Mouse (Mus musculus) limb, embryonic 15.5 days (tissue): ENCODE measurements around the gene Pax2. TPM values are rescaled to one million over a fixed set of nuclear protein-coding genes. Genes with fewer than 3 reads are reported as not detected.

Experiments used
- ATAC-seq: fragments of 200-750 bp; cut with Nextera tagmentation; 2 replicates; pipeline ENCODE4 v1.8.0; 2017; ENCODE audit warnings: low read depth, moderate TSS enrichment; ENCODE audit not compliant: insufficient number of reproducible peaks, low FRiP score, low TSS enrichment
- H3K27ac ChIP-seq: fragments of 300-500 bp; sonication (generic); 2 replicates; pipeline ENCODE4 v1.5.1; 2015; ENCODE audit warnings: moderate library complexity, mild to moderate bottlenecking, inconsistent platforms
- H3K27me3 ChIP-seq: fragments of 300-500 bp; sonication (generic); 2 replicates; pipeline ENCODE4 v1.6.1; 2015; ENCODE audit warnings: inconsistent platforms
- H3K36me3 ChIP-seq: fragments of 300-500 bp; sonication (generic); 2 replicates; pipeline ENCODE4 v1.6.1; 2015; ENCODE audit warnings: inconsistent platforms
- H3K4me1 ChIP-seq: fragments of 300-500 bp; sonication (generic); 2 replicates; pipeline ENCODE4 v1.6.1; 2015; ENCODE audit warnings: inconsistent platforms
- H3K4me2 ChIP-seq: fragments of 300-500 bp; sonication (generic); 2 replicates; pipeline ENCODE4 v1.6.1; 2015; ENCODE audit warnings: mild to moderate bottlenecking, inconsistent platforms
- H3K4me3 ChIP-seq: fragments of 300-500 bp; sonication (generic); 2 replicates; pipeline ENCODE4 v1.5.1; 2015; ENCODE audit warnings: mild to moderate bottlenecking, inconsistent platforms
- H3K9ac ChIP-seq: fragments of 300-500 bp; sonication (generic); 2 replicates; pipeline ENCODE4 v1.6.1; 2015; ENCODE audit warnings: inconsistent platforms
- H3K9me3 ChIP-seq: fragments of 300-500 bp; sonication (generic); 2 replicates; pipeline ENCODE4 v1.6.1; 2016; ENCODE audit warnings: inconsistent platforms
- WGBS: fragments of 180-500 bp; shearing (Covaris S2); methylation state at CpG from one replicate; pipeline ENCODE4 v1.1.7; 2015; 5-methylcytosine and 5-hydroxymethylcytosine counted together
- polyA plus RNA-seq: library from polyadenylated mRNA; unstranded; fragments of >200 nt; fragmentation: Nextera tagmentation; extraction: Ambion mirVana; gene quantifications from 2 replicates; pipeline ENCODE4 v1.2.1, GENCODE M21; 2015

Gene Pax2
- polyA plus RNA-seq, 1 experiment from 2014 or later, result not detected

DNA sequence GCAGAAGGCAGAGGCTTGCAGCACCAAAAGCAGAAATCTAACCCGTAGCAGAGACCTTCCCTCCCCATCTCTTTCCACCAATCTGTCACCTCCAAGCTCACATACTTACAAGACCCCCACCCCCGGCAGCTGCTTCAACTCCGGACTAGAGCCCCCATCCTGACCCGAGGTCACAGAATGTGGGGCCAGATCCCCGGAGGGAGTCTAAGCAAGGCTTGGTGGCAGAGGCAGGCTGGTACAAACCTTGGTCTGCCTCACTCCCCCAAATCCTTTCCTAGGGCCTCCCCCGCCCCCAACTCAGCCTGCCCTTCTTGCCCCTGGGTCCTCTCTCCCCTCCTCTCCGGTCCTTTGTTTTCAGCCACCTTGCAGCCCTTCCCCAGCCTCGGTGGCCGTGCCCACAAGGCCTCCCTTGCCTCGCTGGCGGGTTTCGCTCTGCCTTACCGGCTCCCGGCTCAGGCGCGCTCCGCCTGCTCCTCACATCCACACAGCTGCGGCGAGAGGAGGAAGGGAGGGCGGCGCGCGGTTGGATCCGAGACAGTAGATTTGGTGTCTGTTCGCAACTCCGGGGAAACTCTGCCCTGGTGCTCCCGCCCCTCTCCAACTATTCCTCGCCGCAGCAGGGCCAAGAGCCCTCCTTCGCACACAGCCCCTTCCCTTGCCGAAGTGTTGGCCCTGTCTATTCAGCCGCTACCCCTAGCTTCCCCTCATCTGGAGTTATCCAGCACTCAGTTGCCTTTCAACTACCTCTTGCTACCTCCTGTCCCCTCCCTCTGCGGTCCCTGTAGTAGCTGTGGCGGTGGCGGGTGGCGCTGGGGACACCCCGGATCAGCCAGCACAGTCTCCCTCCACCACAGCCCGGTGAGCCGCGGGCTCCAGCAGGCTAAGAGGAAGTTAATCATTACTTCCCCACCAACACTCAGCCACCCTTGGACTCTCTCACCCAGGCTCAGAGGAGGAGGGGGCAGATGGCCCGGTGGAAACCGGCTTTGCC lies 5.5 kb upstream of the Pax2 start:
- WGBS, result 1% methylated on average over 42 of the region's 42 CpGs
- no peak overlapping the region for H3K9ac ChIP-seq
- no peaks in the 10 kb centered on the region for H3K36me3 ChIP-seq
- ATAC-seq, result no peak
- 0 out of 2 replicates have a peak overlapping the region, but pooled peaks have one; percentile 20 for H3K4me2 ChIP-seq
- H3K27ac ChIP-seq, result no peak overlapping the region
- peaks cover 28% of the 10 kb centered on the region for H3K4me1 ChIP-seq
- no peaks in the 10 kb centered on the region for H3K9me3 ChIP-seq
- H3K4me3 ChIP-seq, result 0 out of 2 replicates have a peak overlapping the region, but pooled peaks have one; percentile 11
- peaks cover 98% of the 10 kb centered on the region for H3K27me3 ChIP-seq

GRCm38 (mm10) chr19:44751042-44751441 lies 4.8 kb upstream of the Pax2 start:
- peaks cover 35% of the 10 kb centered on the region for H3K4me1 ChIP-seq
- WGBS, result under 1% methylated on average over 9 of the region's 9 CpGs
- no peak overlapping the region for H3K27ac ChIP-seq
- no peak for ATAC-seq
- no peak overlapping the region for H3K4me3 ChIP-seq
- H3K4me2 ChIP-seq, result no peak overlapping the region
- no peak overlapping the region for H3K9ac ChIP-seq
- H3K9me3 ChIP-seq, result no peaks in the 10 kb centered on the region
- no peaks in the 10 kb centered on the region for H3K36me3 ChIP-seq
- H3K27me3 ChIP-seq, result peaks cover 98% of the 10 kb centered on the region

GRCm38 (mm10) chr19:44751551-44751950 lies 4.3 kb upstream of the Pax2 start:
- Histone ChIP-seq H3K4me2 (no peak overlapping the region), H3K27me3 (peaks cover 98% of the 10 kb centered on the region), H3K9me3 (no peaks in the 10 kb centered on the region), H3K9ac (no peak overlapping the region), H3K4me3 (no peak overlapping the region), H3K27ac (no peak overlapping the region), H3K36me3 (no peaks in the 10 kb centered on the region), H3K4me1 (peaks cover 38% of the 10 kb centered on the region)
- WGBS, result 6% methylated on average over 3 of the region's 3 CpGs
- no peak for ATAC-seq

DNA sequence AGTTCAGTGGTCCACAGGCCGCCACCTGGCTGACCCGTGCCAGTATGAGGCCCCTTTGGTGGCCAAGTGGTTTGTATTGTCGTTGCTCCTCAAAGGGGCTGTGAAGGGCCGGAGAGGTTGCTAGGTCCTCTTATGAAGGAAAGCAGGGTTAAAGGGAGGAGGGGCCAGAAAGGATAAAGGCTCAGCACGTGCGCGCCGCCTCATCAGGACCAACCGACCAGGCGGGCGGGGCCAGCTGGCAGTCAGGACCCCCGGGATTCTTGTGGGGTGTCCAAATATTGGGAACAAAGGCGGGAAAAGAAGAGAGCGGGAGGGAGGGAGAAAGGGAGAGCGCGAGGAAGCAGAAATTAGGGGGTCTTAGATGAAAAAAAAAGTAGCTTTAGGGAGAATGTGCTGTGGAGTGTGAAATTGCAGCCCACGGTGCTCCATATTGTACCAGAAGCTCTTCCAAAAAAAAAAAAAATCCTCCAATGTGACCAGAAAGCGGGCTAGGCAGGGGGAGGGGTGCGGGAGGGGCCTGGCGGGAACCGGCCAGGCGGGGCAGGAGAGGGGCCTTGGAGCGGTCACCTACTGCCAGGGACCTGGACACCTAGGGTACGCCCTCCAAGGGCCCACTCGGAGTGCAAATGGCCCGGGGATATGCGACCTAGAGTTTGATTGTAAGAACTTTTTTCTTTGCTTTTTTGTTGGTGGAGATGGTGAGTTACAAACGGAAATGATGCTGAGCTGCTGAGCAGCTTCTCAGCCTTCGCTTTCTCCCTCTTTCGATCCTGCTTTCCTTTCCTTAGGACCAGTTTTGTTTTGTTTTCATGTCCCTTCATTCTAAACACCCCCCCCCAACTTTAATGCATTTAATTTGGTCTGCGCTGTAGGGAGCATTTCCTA lies 3.5 kb upstream of the Pax2 start:
- H3K4me3 ChIP-seq, result no peak overlapping the region

GRCm38 (mm10) chr19:44753361-44753760 lies 2.5 kb upstream of the Pax2 start:
- no peak overlapping the region for H3K27ac ChIP-seq
- H3K4me3 ChIP-seq, result no peak overlapping the region
- peaks cover 97% of the 10 kb centered on the region for H3K27me3 ChIP-seq
- H3K4me2 ChIP-seq, result no peak overlapping the region
- ATAC-seq, result no peak
- H3K9me3 ChIP-seq, result no peaks in the 10 kb centered on the region
- WGBS, result 4% methylated on average over 14 of the region's 14 CpGs
- peaks cover 42% of the 10 kb centered on the region for H3K4me1 ChIP-seq
- H3K9ac ChIP-seq, result no peak overlapping the region
- H3K36me3 ChIP-seq, result no peaks in the 10 kb centered on the region

More for the DNA sequence above, 3.5 kb upstream of the Pax2 start:
- Histone ChIP-seq H3K9ac (no peak overlapping the region), H3K27ac (no peak overlapping the region), H3K4me1 (peaks cover 42% of the 10 kb centered on the region), H3K36me3 (no peaks in the 10 kb centered on the region), H3K4me2 (no peak overlapping the region), H3K27me3 (peaks cover 99% of the 10 kb centered on the region), H3K9me3 (no peaks in the 10 kb centered on the region)
- ATAC-seq, result no peak
- 2% methylated on average over 31 of the region's 31 CpGs for WGBS

DNA sequence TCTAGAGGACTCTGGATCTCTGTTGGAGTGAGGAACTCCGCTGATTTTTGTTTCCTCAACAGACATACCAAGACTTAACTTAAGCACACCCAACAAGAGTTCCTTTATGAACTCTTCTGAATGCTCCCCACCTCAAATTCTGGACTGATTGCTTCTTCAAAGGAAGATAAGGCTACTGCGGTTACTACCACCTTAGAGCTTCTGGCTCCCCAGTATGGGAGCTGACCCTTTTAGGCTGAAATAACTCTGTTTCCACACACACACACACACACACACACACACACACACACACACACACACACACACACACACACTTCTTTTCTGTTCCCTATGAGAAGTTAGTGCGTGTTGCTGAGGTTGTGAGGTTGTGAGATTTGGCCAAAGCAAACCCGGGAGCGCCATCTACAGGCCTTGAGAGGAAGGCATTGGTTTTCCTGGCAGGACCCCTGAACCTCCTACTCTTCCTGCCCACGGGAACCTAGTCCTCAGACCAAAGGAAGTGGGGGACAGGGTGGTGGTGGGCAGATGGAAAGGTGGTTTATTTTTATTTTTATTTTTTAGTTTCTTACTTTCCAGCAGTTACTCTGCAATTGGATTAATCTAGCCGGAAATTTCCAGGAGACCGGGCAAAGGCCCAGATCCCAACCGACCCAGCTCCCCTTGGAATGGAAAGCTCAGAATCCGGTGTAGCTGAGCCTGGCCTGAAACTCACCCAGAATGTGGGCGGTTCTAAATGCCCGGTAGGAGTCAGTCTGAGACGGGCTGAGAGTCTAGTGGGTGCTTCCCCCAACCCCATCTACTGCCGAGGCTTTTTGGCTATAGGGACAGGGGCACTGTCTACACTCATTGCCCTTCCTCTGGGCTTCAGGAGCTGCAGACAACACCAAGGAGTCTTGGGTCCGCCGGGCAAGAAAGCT lies 1.1 kb upstream of the Pax2 start:
- no peaks in the 10 kb centered on the region for H3K9me3 ChIP-seq
- ATAC-seq, result no peak
- no peak overlapping the region for H3K27ac ChIP-seq
- H3K4me1 ChIP-seq, result peaks cover 48% of the 10 kb centered on the region
- no peak overlapping the region for H3K4me2 ChIP-seq
- 1% methylated on average over 16 of the region's 16 CpGs for WGBS
- H3K9ac ChIP-seq, result no peak overlapping the region
- no peaks in the 10 kb centered on the region for H3K36me3 ChIP-seq
- H3K27me3 ChIP-seq, result peaks cover 96% of the 10 kb centered on the region
- H3K4me3 ChIP-seq, result peak overlapping the region; percentile 36; the same call in 1 of the 2 replicates

DNA sequence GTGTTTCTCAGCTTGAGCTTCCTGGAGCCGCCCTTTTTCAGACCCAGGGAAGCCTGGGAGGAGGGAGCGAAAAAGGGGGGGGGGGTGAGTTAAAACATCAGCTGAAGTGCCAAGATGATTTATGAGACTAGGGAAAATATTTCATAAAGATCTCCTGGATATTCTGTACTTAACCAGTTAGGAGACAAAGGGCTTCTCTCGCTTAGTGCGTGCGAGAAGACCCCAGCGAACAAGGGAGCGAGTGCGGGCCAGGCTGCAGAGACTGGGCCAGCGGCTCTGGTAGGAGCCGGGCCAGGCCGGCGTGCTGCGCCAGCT lies 510 bp upstream of the Pax2 start:
- Histone ChIP-seq H3K4me1 (peaks cover 48% of the 10 kb centered on the region), H3K27ac (no peak overlapping the region), H3K36me3 (no peaks in the 10 kb centered on the region), H3K9me3 (no peaks in the 10 kb centered on the region), H3K4me2 (peak overlapping the region; percentile 66), H3K27me3 (peaks cover 96% of the 10 kb centered on the region), H3K9ac (no peak overlapping the region), H3K4me3 (peak overlapping the region; percentile 36)
- WGBS, result 0% methylated on average over 13 of the region's 13 CpGs
- no peak for ATAC-seq

DNA sequence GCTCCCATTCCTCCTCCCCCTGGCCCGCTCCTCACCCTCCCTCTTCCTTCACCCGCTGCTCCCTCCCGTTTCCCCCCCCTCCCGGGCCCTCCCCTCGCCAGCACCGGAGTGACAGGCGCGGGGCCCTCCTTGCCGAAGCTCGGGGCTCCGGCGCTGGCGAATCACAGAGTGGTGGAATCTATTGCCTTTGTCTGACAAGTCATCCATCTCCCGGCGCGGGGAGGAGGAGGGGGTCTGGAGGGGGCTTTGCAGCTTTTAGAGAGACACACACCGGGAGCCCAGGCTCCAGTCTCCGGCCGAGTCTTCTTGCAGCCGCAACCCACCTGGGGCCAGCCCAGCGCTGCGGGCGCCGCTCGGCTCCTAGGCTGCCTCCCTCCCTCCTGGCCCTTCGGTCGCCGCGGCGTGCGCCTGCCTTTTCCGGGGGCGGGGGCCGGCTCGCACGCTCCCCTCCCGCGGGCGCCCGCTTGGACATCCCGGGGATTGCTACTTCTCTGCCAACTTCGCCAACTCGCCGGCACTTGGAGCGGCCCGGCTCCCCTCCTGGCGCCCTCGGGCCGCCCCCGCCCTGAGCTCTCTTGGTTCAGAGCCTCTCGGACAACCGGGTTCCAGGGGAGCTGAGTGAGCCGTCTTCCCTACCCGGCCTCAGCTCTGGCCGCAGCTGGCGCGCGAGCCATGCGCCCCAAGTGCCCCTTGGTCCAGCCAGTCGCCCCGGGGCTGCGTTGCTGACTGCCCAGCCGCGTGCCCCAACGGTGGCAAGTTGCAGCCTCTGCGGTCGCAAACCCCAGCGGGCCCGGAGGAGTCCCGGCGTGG lies 781 bp downstream of the Pax2 start:
- H3K36me3 ChIP-seq, result no peaks in the 10 kb centered on the region
- peak overlapping the region; percentile 36 for H3K4me3 ChIP-seq
- under 1% methylated on average over 67 of the region's 71 CpGs for WGBS
- peaks cover 97% of the 10 kb centered on the region for H3K27me3 ChIP-seq
- no peak overlapping the region for H3K27ac ChIP-seq
- H3K4me1 ChIP-seq, result peaks cover 44% of the 10 kb centered on the region
- H3K9me3 ChIP-seq, result no peaks in the 10 kb centered on the region
- no peak for ATAC-seq
- H3K4me2 ChIP-seq, result peak overlapping the region; percentile 66
- no peak overlapping the region for H3K9ac ChIP-seq

- Histone ChIP-seq H3K9ac (no peak overlapping the region), H3K27me3 (peaks cover 97% of the 10 kb centered on the region), H3K9me3 (no peaks in the 10 kb centered on the region), H3K27ac (no peak overlapping the region), H3K36me3 (no peaks in the 10 kb centered on the region), H3K4me3 (peak overlapping the region; percentile 36), H3K4me1 (peaks cover 42% of the 10 kb centered on the region), H3K4me2 (peak overlapping the region; percentile 66)
- no peak for ATAC-seq
- 1% methylated on average over 37 of the region's 38 CpGs for WGBS
These were observed 1.5 kb downstream of the Pax2 start for GRCm38 (mm10) chr19:44757231-44757871.

DNA sequence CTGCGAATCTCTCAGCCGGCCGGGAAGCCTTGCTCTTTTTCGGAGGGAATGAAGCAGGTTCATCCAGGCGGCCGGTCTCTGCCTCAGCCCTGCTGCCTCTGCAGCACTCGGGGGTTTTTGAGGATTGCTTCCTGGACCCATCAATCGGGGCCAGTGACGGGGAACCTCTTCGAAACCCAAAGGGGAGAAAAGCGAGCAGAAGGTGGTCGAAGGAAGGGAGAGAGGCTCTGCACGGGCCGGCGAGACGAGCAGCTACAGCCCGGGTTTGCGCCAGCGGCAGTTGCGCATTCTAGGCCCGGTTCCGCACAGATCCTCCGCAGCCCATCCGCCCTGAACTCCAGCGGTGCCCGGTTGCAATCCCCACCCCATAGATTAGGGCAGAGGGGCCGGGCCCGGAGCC lies 3.0 kb downstream of the Pax2 start:
- Histone ChIP-seq H3K4me1 (peaks cover 36% of the 10 kb centered on the region), H3K4me2 (no peak overlapping the region)

More for the DNA sequence above, 3.0 kb downstream of the Pax2 start:
- no peaks in the 10 kb centered on the region for H3K9me3 ChIP-seq
- under 1% methylated on average over 28 of the region's 28 CpGs for WGBS
- H3K9ac ChIP-seq, result no peak overlapping the region
- no peak overlapping the region for H3K27ac ChIP-seq
- H3K4me3 ChIP-seq, result no peak overlapping the region
- H3K36me3 ChIP-seq, result no peaks in the 10 kb centered on the region
- ATAC-seq, result no peak
- H3K27me3 ChIP-seq, result peaks cover 97% of the 10 kb centered on the region
